Mouse (Mus musculus): ENCODE measurements around the gene Alpk3. TPM values are rescaled to one million over a fixed set of nuclear protein-coding genes. Genes with fewer than 3 reads are reported as not detected.

Gene Alpk3
- 21.4 and 23.5 TPM in 2 replicates for polyA plus RNA-seq (2015; fragmentation: Nextera tagmentation; extraction: Ambion mirVana)

- Histone ChIP-seq H3K9ac (peak within 1 kb of the TSS; percentile 89), H3K9me3 (no peaks in the 10 kb centered on the region), H3K4me1 (peaks cover 52% of the 10 kb centered on the region), H3K4me3 (peak within 1 kb of the TSS; percentile 59), H3K36me3 (peaks cover 12% of the 10 kb centered on the region), H3K27ac (replicated peaks) (peak within 1 kb of the TSS; percentile 97), H3K27me3 (replicated peaks) (no peaks in the 10 kb centered on the region), H3K4me2 (peak within 1 kb of the TSS; percentile 65)
- 8% methylated on average over 27 of the region's 27 CpGs for WGBS
- ATAC-seq (ENCODE audit: extremely low read depth, insufficient number of reproducible peaks, low FRiP score, low TSS enrichment) = peak; percentile 50
Observed at GRCm38 (mm10) chr7:81057471-81057870, at the start of gene Alpk3. Alpk3 (plus strand) TSS chr7:81057600.

- no peak overlapping the region for H3K9ac ChIP-seq
- H3K36me3 ChIP-seq = peaks cover 40% of the 10 kb centered on the region
- WGBS = 83% methylated on average over 3 of the region's 3 CpGs
- peaks cover 37% of the 10 kb centered on the region for H3K4me1 ChIP-seq
- H3K27ac ChIP-seq (replicated peaks) = no peak overlapping the region
- H3K4me2 ChIP-seq = no peak overlapping the region
- no peaks in the 10 kb centered on the region for H3K27me3 ChIP-seq (replicated peaks)
- no peak for ATAC-seq (ENCODE audit: extremely low read depth, insufficient number of reproducible peaks, low FRiP score, low TSS enrichment)
- no peak overlapping the region for H3K4me3 ChIP-seq
- no peaks in the 10 kb centered on the region for H3K9me3 ChIP-seq
Observed at GRCm38 (mm10) chr7:81008285-81008684, 49.1 kb upstream of the Alpk3 start.

GRCm38 (mm10) chr7:81011576-81011975 is 45.8 kb upstream of the Alpk3 start:
- H3K27ac ChIP-seq (replicated peaks) = no peak overlapping the region
- H3K36me3 ChIP-seq = peaks cover 54% of the 10 kb centered on the region
- H3K9me3 ChIP-seq = no peaks in the 10 kb centered on the region
- no peaks in the 10 kb centered on the region for H3K27me3 ChIP-seq (replicated peaks)
- no peak overlapping the region for H3K4me2 ChIP-seq
- no peak overlapping the region for H3K4me3 ChIP-seq
- peaks cover 8% of the 10 kb centered on the region for H3K4me1 ChIP-seq
- ATAC-seq (ENCODE audit: extremely low read depth, insufficient number of reproducible peaks, low FRiP score, low TSS enrichment) = no peak
- 95% methylated on average over 3 of the region's 3 CpGs for WGBS
- no peak overlapping the region for H3K9ac ChIP-seq

GRCm38 (mm10) chr7:81020307-81020706 is 37.1 kb upstream of the Alpk3 start:
- Histone ChIP-seq H3K4me3 (no peak overlapping the region), H3K36me3 (peaks cover 47% of the 10 kb centered on the region), H3K27ac (replicated peaks) (no peak overlapping the region), H3K9ac (no peak overlapping the region), H3K4me2 (no peak overlapping the region), H3K4me1 (0 out of 2 replicates have a peak, but pooled peaks cover 4% of the 10 kb centered on the region), H3K9me3 (no peaks in the 10 kb centered on the region), H3K27me3 (replicated peaks) (no peaks in the 10 kb centered on the region)
- no peak for ATAC-seq (ENCODE audit: extremely low read depth, insufficient number of reproducible peaks, low FRiP score, low TSS enrichment)
- WGBS = 67% methylated on average over 11 of the region's 11 CpGs

- H3K9ac ChIP-seq = no peak overlapping the region
- 0 out of 2 replicates have a peak, but pooled peaks cover 4% of the 10 kb centered on the region for H3K4me1 ChIP-seq
- no peak overlapping the region for H3K4me3 ChIP-seq
- H3K27me3 ChIP-seq (replicated peaks) = no peaks in the 10 kb centered on the region
- peaks cover 64% of the 10 kb centered on the region for H3K36me3 ChIP-seq
- ATAC-seq (ENCODE audit: extremely low read depth, insufficient number of reproducible peaks, low FRiP score, low TSS enrichment) = no peak
- no peaks in the 10 kb centered on the region for H3K9me3 ChIP-seq
- no peak overlapping the region for H3K27ac ChIP-seq (replicated peaks)
- no peak overlapping the region for H3K4me2 ChIP-seq
Observed at GRCm38 (mm10) chr7:81022731-81023130, 34.7 kb upstream of the Alpk3 start.

GRCm38 (mm10) chr7:81024118-81024517 is 33.3 kb upstream of the Alpk3 start:
- Histone ChIP-seq H3K27ac (replicated peaks) (no peak overlapping the region), H3K9ac (no peak overlapping the region), H3K9me3 (no peaks in the 10 kb centered on the region), H3K4me3 (no peak overlapping the region), H3K27me3 (replicated peaks) (no peaks in the 10 kb centered on the region), H3K4me2 (no peak overlapping the region), H3K4me1 (0 out of 2 replicates have a peak, but pooled peaks cover 4% of the 10 kb centered on the region), H3K36me3 (peaks cover 73% of the 10 kb centered on the region)
- ATAC-seq (ENCODE audit: extremely low read depth, insufficient number of reproducible peaks, low FRiP score, low TSS enrichment) = no peak
- 61% methylated on average over 5 of the region's 5 CpGs for WGBS

- no peak for ATAC-seq (ENCODE audit: extremely low read depth, insufficient number of reproducible peaks, low FRiP score, low TSS enrichment)
- H3K4me1 ChIP-seq = 0 out of 2 replicates have a peak, but pooled peaks cover 4% of the 10 kb centered on the region
- H3K4me3 ChIP-seq = no peak overlapping the region
- H3K27me3 ChIP-seq (replicated peaks) = no peaks in the 10 kb centered on the region
- no peak overlapping the region for H3K4me2 ChIP-seq
- no peak overlapping the region for H3K9ac ChIP-seq
- peaks cover 79% of the 10 kb centered on the region for H3K36me3 ChIP-seq
- no peak overlapping the region for H3K27ac ChIP-seq (replicated peaks)
- H3K9me3 ChIP-seq = no peaks in the 10 kb centered on the region
- WGBS = 93% methylated on average over 9 of the region's 9 CpGs
Observed at GRCm38 (mm10) chr7:81024651-81025050, 32.7 kb upstream of the Alpk3 start.

- WGBS = 97% methylated on average over 2 of the region's 2 CpGs
- Histone ChIP-seq H3K9me3 (no peaks in the 10 kb centered on the region), H3K9ac (no peak overlapping the region), H3K4me3 (no peak overlapping the region), H3K27ac (replicated peaks) (no peak overlapping the region), H3K27me3 (replicated peaks) (no peaks in the 10 kb centered on the region), H3K4me1 (no peaks in the 10 kb centered on the region), H3K36me3 (peaks cover 80% of the 10 kb centered on the region), H3K4me2 (no peak overlapping the region)
- no peak for ATAC-seq (ENCODE audit: extremely low read depth, insufficient number of reproducible peaks, low FRiP score, low TSS enrichment)
Observed at GRCm38 (mm10) chr7:81025751-81026150, 31.6 kb upstream of the Alpk3 start.

- Histone ChIP-seq H3K9me3 (no peaks in the 10 kb centered on the region), H3K27ac (replicated peaks) (0 out of 2 replicates have a peak overlapping the region, but pooled peaks have one; percentile 2), H3K9ac (no peak overlapping the region), H3K4me3 (no peak overlapping the region), H3K36me3 (peaks cover 90% of the 10 kb centered on the region), H3K4me1 (no peaks in the 10 kb centered on the region), H3K27me3 (replicated peaks) (no peaks in the 10 kb centered on the region), H3K4me2 (no peak overlapping the region)
- WGBS = 44% methylated on average over 2 of the region's 2 CpGs
- ATAC-seq (ENCODE audit: extremely low read depth, insufficient number of reproducible peaks, low FRiP score, low TSS enrichment) = no peak
Observed at GRCm38 (mm10) chr7:81039711-81040110, 17.7 kb upstream of the Alpk3 start.

GRCm38 (mm10) chr7:81043023-81043620 is 14.3 kb upstream of the Alpk3 start:
- no peak for ATAC-seq (ENCODE audit: extremely low read depth, insufficient number of reproducible peaks, low FRiP score, low TSS enrichment)
- Histone ChIP-seq H3K4me3 (no peak overlapping the region), H3K9ac (no peak overlapping the region), H3K27me3 (replicated peaks) (no peaks in the 10 kb centered on the region), H3K9me3 (no peaks in the 10 kb centered on the region), H3K36me3 (peaks cover 67% of the 10 kb centered on the region), H3K4me1 (no peaks in the 10 kb centered on the region), H3K4me2 (no peak overlapping the region), H3K27ac (replicated peaks) (no peak overlapping the region)
- WGBS = 81% methylated on average over 5 of the region's 5 CpGs

GRCm38 (mm10) chr7:81047847-81048246 is 9.6 kb upstream of the Alpk3 start:
- H3K36me3 ChIP-seq = peaks cover 21% of the 10 kb centered on the region

GRCm38 (mm10) chr7:81048513-81048912 is 8.9 kb upstream of the Alpk3 start:
- peaks cover 14% of the 10 kb centered on the region for H3K36me3 ChIP-seq
- H3K27ac ChIP-seq (replicated peaks) = no peak overlapping the region
- no peak overlapping the region for H3K9ac ChIP-seq
- no peak overlapping the region for H3K4me3 ChIP-seq
- no peaks in the 10 kb centered on the region for H3K27me3 ChIP-seq (replicated peaks)
- no peak overlapping the region for H3K4me2 ChIP-seq
- 70% methylated on average over 2 of the region's 2 CpGs for WGBS
- H3K4me1 ChIP-seq = no peaks in the 10 kb centered on the region
- no peaks in the 10 kb centered on the region for H3K9me3 ChIP-seq
- no peak for ATAC-seq (ENCODE audit: extremely low read depth, insufficient number of reproducible peaks, low FRiP score, low TSS enrichment)

More at GRCm38 (mm10) chr7:81047847-81048246, 9.6 kb upstream of the Alpk3 start:
- Histone ChIP-seq H3K4me1 (no peaks in the 10 kb centered on the region), H3K9ac (no peak overlapping the region), H3K4me3 (no peak overlapping the region), H3K27me3 (replicated peaks) (no peaks in the 10 kb centered on the region), H3K27ac (replicated peaks) (no peak overlapping the region), H3K9me3 (no peaks in the 10 kb centered on the region), H3K4me2 (no peak overlapping the region)
- no peak for ATAC-seq (ENCODE audit: extremely low read depth, insufficient number of reproducible peaks, low FRiP score, low TSS enrichment)
- 88% methylated on average over 3 of the region's 3 CpGs for WGBS

All from heart, embryonic 13.5 days (tissue).